Mouse (Mus musculus) stomach, embryonic 16.5 days (tissue): ENCODE data around the gene Krt7. TPM values are rescaled to one million over a fixed set of nuclear protein-coding genes. Genes with fewer than 3 reads are reported as not detected.

ENCODE experiments used
- ATAC-seq: fragments of 200-750 bp; cut with Nextera tagmentation; 2 replicates; pipeline ENCODE4 v1.8.0; 2017; ENCODE audit warnings: moderate number of reproducible peaks, moderate TSS enrichment; ENCODE audit not compliant: insufficient read depth, low FRiP score
- H3K27ac ChIP-seq: fragments of 300-500 bp; sonication (generic); 2 replicates; pipeline ENCODE4 v1.5.1; 2014; ENCODE audit warnings: low read length
- H3K27me3 ChIP-seq: fragments of 300-500 bp; sonication (generic); 2 replicates; pipeline ENCODE4 v1.6.1; 2014; ENCODE audit warnings: low read length, control low read depth, mixed read lengths; ENCODE audit not compliant: control insufficient read depth, insufficient read depth
- H3K36me3 ChIP-seq: fragments of 300-500 bp; sonication (generic); 2 replicates; pipeline ENCODE4 v1.6.1; 2014; ENCODE audit warnings: low read length; ENCODE audit not compliant: control insufficient read depth, insufficient read depth
- H3K4me1 ChIP-seq: fragments of 300-500 bp; sonication (generic); 2 replicates; pipeline ENCODE4 v1.6.1; 2014; ENCODE audit warnings: low read length, control low read depth, mixed read lengths; ENCODE audit not compliant: control insufficient read depth, insufficient read depth
- H3K4me2 ChIP-seq: fragments of 300-500 bp; sonication (generic); 2 replicates; pipeline ENCODE4 v1.6.1; 2014; ENCODE audit warnings: low read depth, low read length, mixed read lengths
- H3K4me3 ChIP-seq: fragments of 300-500 bp; sonication (generic); replicated peaks from 2 replicates; pipeline ENCODE4 v1.5.1; 2014; ENCODE audit warnings: mild to moderate bottlenecking, low read length
- H3K9ac ChIP-seq: fragments of 300-500 bp; sonication (generic); 2 replicates; pipeline ENCODE4 v1.6.1; 2014; ENCODE audit warnings: low read length
- H3K9me3 ChIP-seq: fragments of 300-500 bp; sonication (generic); replicated peaks from 2 replicates; pipeline ENCODE4 v1.6.1; 2016; ENCODE audit warnings: low read length, control low read depth; ENCODE audit not compliant: control insufficient read depth
- WGBS: fragments of 180-500 bp; shearing (Covaris S2); extraction: QIAGEN DNeasy Blood & Tissue Kit; methylation state at CpG from one replicate; pipeline ENCODE4 v1.1.7; 2014; 5-methylcytosine and 5-hydroxymethylcytosine counted together
- polyA plus RNA-seq: library from polyadenylated mRNA; unstranded; fragments of >200 nt; fragmentation: Nextera tagmentation; extraction: Ambion mirVana; gene quantifications from 2 replicates; pipeline ENCODE4 v1.2.1, GENCODE M21; 2015

Gene Krt7
- polyA plus RNA-seq, result 378 and 523 TPM in 2 replicates

GRCm38 (mm10) chr15:101410775-101411174 is at the start of gene Krt7:
Gene Krt7 (plus strand): TSS chr15:101411043.
- ATAC-seq, result peak; percentile 59
- 0 out of 2 replicates have a peak, but pooled peaks cover 5% of the 10 kb centered on the region for H3K4me1 ChIP-seq
- peak within 1 kb of the TSS; percentile 49 for H3K4me3 ChIP-seq
- H3K27me3 ChIP-seq, result peaks cover 10% of the 10 kb centered on the region
- H3K27ac ChIP-seq, result peak within 1 kb of the TSS; percentile 87
- no peaks in the 10 kb centered on the region for H3K9me3 ChIP-seq
- H3K36me3 ChIP-seq, result no peaks in the 10 kb centered on the region
- WGBS, result 23% methylated on average over 2 of the region's 2 CpGs
- peak within 1 kb of the TSS; percentile 80 for H3K9ac ChIP-seq
- H3K4me2 ChIP-seq, result peak within 1 kb of the TSS; percentile 52

- peaks cover 35% of the 10 kb centered on the region for H3K4me1 ChIP-seq
- H3K4me3 ChIP-seq, result no peak overlapping the region
- no peak overlapping the region; the same call in 1 of the 2 replicates for H3K9ac ChIP-seq
- no peak for ATAC-seq
- no peak overlapping the region for H3K4me2 ChIP-seq
- H3K27ac ChIP-seq, result peak overlapping the region; percentile 47
- H3K36me3 ChIP-seq, result no peaks in the 10 kb centered on the region
- WGBS, result 53% methylated on average over 4 of the region's 4 CpGs
- no peaks in the 10 kb centered on the region for H3K27me3 ChIP-seq
- H3K9me3 ChIP-seq, result no peaks in the 10 kb centered on the region
These were observed 48.3 kb upstream of the Krt7 start for GRCm38 (mm10) chr15:101362393-101363010.

GRCm38 (mm10) chr15:101363933-101364332 is 46.9 kb upstream of the Krt7 start:
- Histone ChIP-seq H3K27me3 (no peaks in the 10 kb centered on the region), H3K36me3 (no peaks in the 10 kb centered on the region), H3K9ac (no peak overlapping the region), H3K27ac (no peak overlapping the region), H3K9me3 (no peaks in the 10 kb centered on the region), H3K4me2 (no peak overlapping the region), H3K4me1 (peaks cover 38% of the 10 kb centered on the region), H3K4me3 (no peak overlapping the region)
- WGBS, result 81% methylated on average over 6 of the region's 6 CpGs
- no peak for ATAC-seq

GRCm38 (mm10) chr15:101364425-101364824 is 46.4 kb upstream of the Krt7 start:
- H3K36me3 ChIP-seq, result no peaks in the 10 kb centered on the region
- H3K4me2 ChIP-seq, result no peak overlapping the region
- H3K4me3 ChIP-seq, result no peak overlapping the region
- H3K27ac ChIP-seq, result peak overlapping the region; percentile 8; the same call in 1 of the 2 replicates
- peaks cover 43% of the 10 kb centered on the region for H3K4me1 ChIP-seq
- 0 out of 2 replicates have a peak, but pooled peaks have one; percentile 5 for ATAC-seq
- H3K9ac ChIP-seq, result no peak overlapping the region
- WGBS, result 51% methylated on average over 6 of the region's 6 CpGs
- no peaks in the 10 kb centered on the region for H3K9me3 ChIP-seq
- no peaks in the 10 kb centered on the region for H3K27me3 ChIP-seq

GRCm38 (mm10) chr15:101364891-101365671 is 45.8 kb upstream of the Krt7 start:
- no peaks in the 10 kb centered on the region for H3K36me3 ChIP-seq
- H3K4me1 ChIP-seq, result peaks cover 49% of the 10 kb centered on the region
- ATAC-seq, result no peak
- WGBS, result 61% methylated on average over 7 of the region's 7 CpGs
- no peaks in the 10 kb centered on the region for H3K27me3 ChIP-seq
- H3K9ac ChIP-seq, result peak overlapping the region; percentile 41
- H3K4me2 ChIP-seq, result no peak overlapping the region
- no peak overlapping the region for H3K4me3 ChIP-seq
- H3K9me3 ChIP-seq, result no peaks in the 10 kb centered on the region
- peak overlapping the region; percentile 87 for H3K27ac ChIP-seq

GRCm38 (mm10) chr15:101365721-101366120 is 45.1 kb upstream of the Krt7 start:
- H3K36me3 ChIP-seq, result no peaks in the 10 kb centered on the region
- H3K4me3 ChIP-seq, result no peak overlapping the region
- peak overlapping the region; percentile 41 for H3K9ac ChIP-seq
- H3K4me1 ChIP-seq, result peaks cover 56% of the 10 kb centered on the region
- H3K4me2 ChIP-seq, result no peak overlapping the region
- WGBS, result 58% methylated on average over 4 of the region's 4 CpGs
- H3K9me3 ChIP-seq, result no peaks in the 10 kb centered on the region
- H3K27ac ChIP-seq, result peak overlapping the region; percentile 87
- ATAC-seq, result no peak
- no peaks in the 10 kb centered on the region for H3K27me3 ChIP-seq

GRCm38 (mm10) chr15:101366482-101366881 is 44.4 kb upstream of the Krt7 start:
- WGBS, result 55% methylated on average over 3 of the region's 3 CpGs
- Histone ChIP-seq H3K4me2 (no peak overlapping the region), H3K9ac (peak overlapping the region; percentile 41; the same call in 1 of the 2 replicates), H3K36me3 (no peaks in the 10 kb centered on the region), H3K27me3 (no peaks in the 10 kb centered on the region), H3K27ac (peak overlapping the region; percentile 87), H3K4me3 (no peak overlapping the region), H3K9me3 (no peaks in the 10 kb centered on the region), H3K4me1 (peaks cover 63% of the 10 kb centered on the region)
- no peak for ATAC-seq

- Histone ChIP-seq H3K4me3 (peak overlapping the region; percentile 3; the same call in 1 of the 2 replicates), H3K9me3 (no peaks in the 10 kb centered on the region), H3K4me2 (peak overlapping the region; percentile 19; the same call in 1 of the 2 replicates), H3K27me3 (no peaks in the 10 kb centered on the region), H3K27ac (peak overlapping the region; percentile 87), H3K4me1 (peaks cover 65% of the 10 kb centered on the region), H3K36me3 (no peaks in the 10 kb centered on the region), H3K9ac (peak overlapping the region; percentile 41)
- 57% methylated on average over 2 of the region's 2 CpGs for WGBS
- ATAC-seq, result no peak
These were observed 43.9 kb upstream of the Krt7 start for GRCm38 (mm10) chr15:101366926-101367325.

GRCm38 (mm10) chr15:101367497-101367896 is 43.3 kb upstream of the Krt7 start:
- no peaks in the 10 kb centered on the region for H3K27me3 ChIP-seq
- no peaks in the 10 kb centered on the region for H3K9me3 ChIP-seq
- H3K4me1 ChIP-seq, result peaks cover 63% of the 10 kb centered on the region
- 64% methylated on average over 8 of the region's 8 CpGs for WGBS
- H3K9ac ChIP-seq, result peak overlapping the region; percentile 41
- H3K27ac ChIP-seq, result peak overlapping the region; percentile 87
- ATAC-seq, result no peak
- H3K36me3 ChIP-seq, result no peaks in the 10 kb centered on the region
- H3K4me2 ChIP-seq, result peak overlapping the region; percentile 19; the same call in 1 of the 2 replicates
- no peak overlapping the region for H3K4me3 ChIP-seq
